Mouse (Mus musculus) lung, embryonic 15.5 days (tissue): Measurements from ENCODE around the gene Gm48552. TPM values are rescaled to one million over a fixed set of nuclear protein-coding genes. Genes with fewer than 3 reads are reported as not detected.

ENCODE experiments used
- ATAC-seq: fragments of 200-750 bp; cut with Nextera tagmentation; 2 replicates; pipeline ENCODE4 v1.8.0; 2017; ENCODE audit warnings: moderate number of reproducible peaks, borderline replicate concordance; ENCODE audit not compliant: low FRiP score, low TSS enrichment; ENCODE audit errors: extremely low read depth
- H3K27ac ChIP-seq: fragments of 300-500 bp; sonication (generic); 2 replicates; pipeline ENCODE4 v1.5.1; 2015; ENCODE audit warnings: moderate library complexity, mild to moderate bottlenecking, inconsistent platforms
- H3K27me3 ChIP-seq: fragments of 300-500 bp; sonication (generic); 2 replicates; pipeline ENCODE4 v1.6.1; 2015; ENCODE audit warnings: inconsistent platforms
- H3K36me3 ChIP-seq: fragments of 300-500 bp; sonication (generic); 2 replicates; pipeline ENCODE4 v1.6.1; 2015; ENCODE audit warnings: inconsistent platforms
- H3K4me1 ChIP-seq: fragments of 300-500 bp; sonication (generic); 2 replicates; pipeline ENCODE4 v1.6.1; 2015; ENCODE audit warnings: inconsistent platforms
- H3K4me2 ChIP-seq: fragments of 300-500 bp; sonication (generic); 2 replicates; pipeline ENCODE4 v1.6.1; 2015; ENCODE audit warnings: inconsistent platforms, mild to moderate bottlenecking, moderate library complexity
- H3K4me3 ChIP-seq: fragments of 300-500 bp; sonication (generic); 2 replicates; pipeline ENCODE4 v1.5.1; 2015; ENCODE audit warnings: mild to moderate bottlenecking, inconsistent platforms
- H3K9ac ChIP-seq: fragments of 300-500 bp; sonication (generic); 2 replicates; pipeline ENCODE4 v1.6.1; 2015; ENCODE audit warnings: inconsistent platforms
- H3K9me3 ChIP-seq: fragments of 300-500 bp; sonication (generic); 2 replicates; pipeline ENCODE4 v1.6.1; 2016; ENCODE audit warnings: inconsistent platforms
- WGBS: fragments of 180-500 bp; shearing (Covaris S2); methylation state at CpG from one replicate; pipeline ENCODE4 v1.1.7; 2015; 5-methylcytosine and 5-hydroxymethylcytosine counted together
- microRNA-seq: library from miRNA; unstranded; fragments of <30 nt; microRNA quantifications from one replicate; pipeline ENCODE4, GENCODE M21; 2016
- polyA plus RNA-seq: library from polyadenylated mRNA; unstranded; fragments of >200 nt; fragmentation: Nextera tagmentation; extraction: Ambion mirVana; gene quantifications from 2 replicates; pipeline ENCODE4 v1.2.1, GENCODE M21; 2015

Gene Gm48552
- polyA plus RNA-seq, 1 experiment from 2014 or later: 2.3 TPM

DNA sequence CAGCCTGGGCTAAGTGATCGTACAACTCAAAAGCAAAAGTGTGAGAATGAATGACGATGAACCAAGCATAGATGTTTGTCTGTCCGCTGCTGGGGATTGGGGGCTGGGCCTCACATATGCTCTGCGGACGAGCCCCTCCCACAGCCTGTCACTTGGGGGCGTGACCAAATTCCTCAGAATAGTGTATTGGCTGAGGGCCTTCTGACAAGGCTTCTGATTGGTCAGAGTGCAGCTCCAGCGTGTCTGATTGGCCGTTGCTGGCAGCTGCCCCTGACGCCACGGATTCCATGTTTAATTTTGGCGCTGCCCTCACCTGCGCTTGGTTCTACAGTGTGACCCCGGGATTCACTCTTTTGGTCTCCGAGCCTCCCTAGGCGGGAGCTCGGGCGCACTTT is 44.1 kb downstream of the Gm48552 start:
- 0 out of 2 replicates have a peak, but pooled peaks cover 3% of the 10 kb centered on the region for H3K27me3 ChIP-seq
- H3K4me1 ChIP-seq: peaks cover 47% of the 10 kb centered on the region
- whole genome bisulfite sequencing: 2% methylated on average over 17 of the region's 17 CpGs
- ATAC-seq: peak; percentile 86
- H3K36me3 ChIP-seq: no peaks in the 10 kb centered on the region
- no peaks in the 10 kb centered on the region for H3K9me3 ChIP-seq
- peak overlapping the region; percentile 19 for H3K4me3 ChIP-seq
- no peak overlapping the region; the same call in 1 of the 2 replicates for H3K9ac ChIP-seq
- H3K27ac ChIP-seq: no peak overlapping the region
- H3K4me2 ChIP-seq: peak overlapping the region; percentile 54

- Histone ChIP-seq H3K27ac (peak overlapping the region; percentile 38; the same call in 1 of the 2 replicates), H3K4me2 (peak overlapping the region; percentile 54; the same call in 1 of the 2 replicates), H3K9me3 (no peaks in the 10 kb centered on the region), H3K9ac (no peak overlapping the region; the same call in 1 of the 2 replicates), H3K36me3 (no peaks in the 10 kb centered on the region), H3K27me3 (no peaks in the 10 kb centered on the region), H3K4me3 (no peak overlapping the region), H3K4me1 (peaks cover 47% of the 10 kb centered on the region)
- no peak for ATAC-seq
- WGBS: 74% methylated on average over 26 of the region's 26 CpGs
Measured at GRCm38 (mm10) chr10:81433541-81434289, 44.9 kb downstream of the Gm48552 start.

GRCm38 (mm10) chr10:81434361-81435263 is 45.8 kb downstream of the Gm48552 start:
- H3K4me1 ChIP-seq: peaks cover 43% of the 10 kb centered on the region
- no peak overlapping the region for H3K4me2 ChIP-seq
- ATAC-seq: no peak
- H3K27ac ChIP-seq: peak overlapping the region; percentile 38
- no peaks in the 10 kb centered on the region for H3K27me3 ChIP-seq
- H3K4me3 ChIP-seq: no peak overlapping the region
- H3K9ac ChIP-seq: no peak overlapping the region
- no peaks in the 10 kb centered on the region for H3K36me3 ChIP-seq
- 51% methylated on average over 15 of the region's 15 CpGs for WGBS
- H3K9me3 ChIP-seq: no peaks in the 10 kb centered on the region

GRCm38 (mm10) chr10:81435436-81435835 is 46.6 kb downstream of the Gm48552 start:
- no peak for ATAC-seq
- Histone ChIP-seq H3K9ac (no peak overlapping the region), H3K9me3 (no peaks in the 10 kb centered on the region), H3K27me3 (no peaks in the 10 kb centered on the region), H3K4me2 (no peak overlapping the region), H3K27ac (no peak overlapping the region), H3K4me1 (peaks cover 41% of the 10 kb centered on the region), H3K4me3 (no peak overlapping the region), H3K36me3 (no peaks in the 10 kb centered on the region)
- 61% methylated on average over 3 of the region's 3 CpGs for WGBS

Small RNA genes within 50 kb of the gene (microRNA-seq; reads per million reads assigned to microRNA genes)
- gene Mir1191b (1.5 reads per million), gene Mir6913 (not detected)

Other genes with a start within 250 kb of the Gm48552 start
- gene Pias4, start 221.1 kb upstream of the Gm48552 start, polyA plus RNA-seq: 41.0 and 47.5 TPM in 2 replicates
- 567 and 596 TPM in 2 replicates for gene Eef2, start 212.4 kb upstream of the Gm48552 start, polyA plus RNA-seq
- gene Dapk3, start 206.0 kb upstream of the Gm48552 start, polyA plus RNA-seq: 52.6 and 56.1 TPM in 2 replicates
- gene 4930442H23Rik, start 205.2 kb upstream of the Gm48552 start, polyA plus RNA-seq: 0.16 TPM in 2 replicates
- gene Nmrk2, start 187.0 kb upstream of the Gm48552 start, polyA plus RNA-seq: 0.11 and 0.30 TPM in 2 replicates
- 0.14 and 0.29 TPM in 2 replicates for gene Atcay, start 158.2 kb upstream of the Gm48552 start, polyA plus RNA-seq
- gene Zfr2, start 155.8 kb upstream of the Gm48552 start, polyA plus RNA-seq: 5.3 and 5.4 TPM in 2 replicates
- gene Matk, start 136.1 kb upstream of the Gm48552 start, polyA plus RNA-seq: 2.7 and 3.9 TPM in 2 replicates
- gene Mrpl54, start 122.1 kb upstream of the Gm48552 start, polyA plus RNA-seq: 208 and 225 TPM in 2 replicates
- 60.7 and 66.5 TPM in 2 replicates for gene Apba3, start 122.0 kb upstream of the Gm48552 start, polyA plus RNA-seq
- gene Tjp3, start 97.4 kb upstream of the Gm48552 start, polyA plus RNA-seq: 26.4 and 28.8 TPM in 2 replicates
- 45.4 and 47.0 TPM in 2 replicates for gene Pip5k1c, start 96.0 kb upstream of the Gm48552 start, polyA plus RNA-seq
- gene Cactin, start 67.9 kb upstream of the Gm48552 start, polyA plus RNA-seq: 48.4 and 49.9 TPM in 2 replicates
- 17.8 and 18.3 TPM in 2 replicates for gene Tbxa2r, start 60.3 kb upstream of the Gm48552 start, polyA plus RNA-seq
- gene Gipc3, start 45.7 kb upstream of the Gm48552 start, polyA plus RNA-seq: 0.07 and 0.10 TPM in 2 replicates
- gene Hmg20b, start 38.5 kb upstream of the Gm48552 start, polyA plus RNA-seq: 91.2 and 92.5 TPM in 2 replicates
- gene Mfsd12, start 31.5 kb upstream of the Gm48552 start, polyA plus RNA-seq: 17.6 and 20.4 TPM in 2 replicates
- 2.0 and 3.0 TPM in 2 replicates for gene 4930404N11Rik, start 23.2 kb upstream of the Gm48552 start, polyA plus RNA-seq
- gene Fzr1, start 10.5 kb upstream of the Gm48552 start, polyA plus RNA-seq: 110 and 115 TPM in 2 replicates
- 75.9 and 79.8 TPM in 2 replicates for gene Dohh, start 4.6 kb upstream of the Gm48552 start, polyA plus RNA-seq
- 1.6 and 2.7 TPM in 2 replicates for gene Gm48551, start 4.5 kb upstream of the Gm48552 start, polyA plus RNA-seq
- 4.4 TPM in 2 replicates for gene Smim24, start 4.0 kb downstream of the Gm48552 start, polyA plus RNA-seq
- gene Nfic, start 66.6 kb downstream of the Gm48552 start, polyA plus RNA-seq: 86.0 and 87.2 TPM in 2 replicates
- 0.34 and 0.42 TPM in 2 replicates for gene Celf5, start 93.7 kb downstream of the Gm48552 start, polyA plus RNA-seq
- gene Ncln, start 107.4 kb downstream of the Gm48552 start, polyA plus RNA-seq: 81.8 and 82.8 TPM in 2 replicates
- gene S1pr4, start 111.1 kb downstream of the Gm48552 start, polyA plus RNA-seq: 2.5 and 3.6 TPM in 2 replicates
- 1.7 and 1.8 TPM in 2 replicates for gene Gna15, start 135.2 kb downstream of the Gm48552 start, polyA plus RNA-seq
- gene Gna11, start 156.2 kb downstream of the Gm48552 start, polyA plus RNA-seq: 72.7 and 74.2 TPM in 2 replicates
- gene Aes, start 170.5 kb downstream of the Gm48552 start, polyA plus RNA-seq: 662 and 670 TPM in 2 replicates
- gene Tle2, start 185.6 kb downstream of the Gm48552 start, polyA plus RNA-seq: 39.3 and 49.7 TPM in 2 replicates
- 28.1 and 29.3 TPM in 2 replicates for gene Tle6, start 212.1 kb downstream of the Gm48552 start, polyA plus RNA-seq
- gene BC025920, start 217.3 kb downstream of the Gm48552 start, polyA plus RNA-seq: 0.66 and 0.78 TPM in 2 replicates
- 41.1 TPM in 2 replicates for gene Sirt6, start 238.8 kb downstream of the Gm48552 start, polyA plus RNA-seq
- 8.6 and 9.8 TPM in 2 replicates for gene Ankrd24, start 239.5 kb downstream of the Gm48552 start, polyA plus RNA-seq